Mouse (Mus musculus) heart, adult 2 months (tissue): Measurements from ENCODE around the gene Slc27a5.

Experiments used
- CTCF ChIP-seq: fragments of 200-600 bp; IDR thresholded peaks from 2 replicates; pipeline ENCODE4 v1.8.1; 2022; ENCODE audit warnings: antibody characterized with exemption, mild to moderate bottlenecking, moderate library complexity
- EP300 ChIP-seq: fragments of 200-500 bp; IDR thresholded peaks from 2 replicates; pipeline ENCODE4 v1.6.1; 2011; ENCODE audit warnings: low read depth, low read length, control low read depth; ENCODE audit not compliant: insufficient read depth
- POLR2A ChIP-seq: fragments of 200-500 bp; IDR thresholded peaks from 2 replicates; pipeline ENCODE4 v1.6.1; 2011; ENCODE audit warnings: mild to moderate bottlenecking, low read depth, low read length, control low read depth; ENCODE audit not compliant: insufficient read depth

- no peak for TF ChIP-seq CTCF
- no peak for TF ChIP-seq POLR2A
- TF ChIP-seq EP300, result no peak
These were observed 40.5 kb downstream of the Slc27a5 start for GRCm38 (mm10) chr7:12957511-12957910.
